Mouse (Mus musculus) ES-CJ7 (cell line): ENCODE results near the gene 1700029I15Rik.
A peak's percentile ranks its signal among the peaks of the same experiment; 100 is the strongest.

Experiments
- DNase-seq: peaks from one replicate; pipeline ENCODE4 v3.0.0; 2011; ENCODE audit warnings: low read depth, low spot score

1700029I15Rik gene

GRCm38 (mm10) chr2:92373437-92373813 lies 8.9 kb upstream of the 1700029I15Rik start:
- no peak for DNase-seq

- DNase-seq = peak; percentile 61
Observed at GRCm38 (mm10) chr2:92374514-92374913, 7.8 kb upstream of the 1700029I15Rik start, which contains the start of the genes Pex16 and Large2. Gene Pex16, plus strand, starts transcription at chr2:92374676. Gene Large2, minus strand, starts transcription at chr2:92374869.

GRCm38 (mm10) chr2:92375099-92375623 lies 7.2 kb upstream of the 1700029I15Rik start:
- peak; percentile 98 for DNase-seq

GRCm38 (mm10) chr2:92375788-92376187 lies 6.5 kb upstream of the 1700029I15Rik start:
- no peak for DNase-seq

- no peak for DNase-seq
Observed at GRCm38 (mm10) chr2:92376300-92376699, 6.0 kb upstream of the 1700029I15Rik start.

- no peak for DNase-seq
Observed at GRCm38 (mm10) chr2:92377320-92377719, 5.0 kb upstream of the 1700029I15Rik start.

DNA sequence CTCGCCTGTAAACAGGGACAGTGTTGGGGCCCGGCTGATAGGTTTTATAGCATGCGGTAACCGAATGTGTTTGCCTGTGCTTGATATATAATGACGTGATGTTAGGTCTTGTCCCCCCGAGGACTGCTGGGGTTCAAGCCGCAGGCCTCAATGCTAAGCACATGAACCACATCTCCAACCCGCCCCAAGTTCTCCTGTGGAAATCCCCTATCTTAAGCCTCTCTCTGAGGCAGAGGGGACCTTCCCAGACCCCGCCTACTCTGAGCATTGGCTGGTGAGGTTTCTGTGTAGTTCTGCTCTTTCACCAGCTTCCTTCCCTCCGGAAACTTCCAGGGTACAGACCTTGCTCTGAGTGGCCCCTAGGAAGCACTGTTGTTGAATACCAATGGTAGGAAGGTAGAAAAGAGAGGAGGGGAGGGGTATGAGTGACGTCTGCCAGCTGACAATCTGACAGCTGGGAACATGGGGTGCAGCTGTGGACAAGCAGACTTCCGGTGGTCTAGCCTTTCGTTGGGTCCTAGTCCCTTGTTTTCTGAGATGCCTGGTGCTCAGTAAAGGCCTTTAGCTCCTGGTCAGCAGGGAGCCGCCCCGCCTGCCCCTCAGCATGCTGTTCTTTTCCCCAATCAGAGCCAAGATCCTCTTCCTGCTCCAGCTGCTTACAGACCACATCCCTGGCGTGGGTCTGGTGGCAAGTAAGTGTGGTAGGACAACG lies 2.4 kb upstream of the 1700029I15Rik start:
- no peak for DNase-seq

DNA sequence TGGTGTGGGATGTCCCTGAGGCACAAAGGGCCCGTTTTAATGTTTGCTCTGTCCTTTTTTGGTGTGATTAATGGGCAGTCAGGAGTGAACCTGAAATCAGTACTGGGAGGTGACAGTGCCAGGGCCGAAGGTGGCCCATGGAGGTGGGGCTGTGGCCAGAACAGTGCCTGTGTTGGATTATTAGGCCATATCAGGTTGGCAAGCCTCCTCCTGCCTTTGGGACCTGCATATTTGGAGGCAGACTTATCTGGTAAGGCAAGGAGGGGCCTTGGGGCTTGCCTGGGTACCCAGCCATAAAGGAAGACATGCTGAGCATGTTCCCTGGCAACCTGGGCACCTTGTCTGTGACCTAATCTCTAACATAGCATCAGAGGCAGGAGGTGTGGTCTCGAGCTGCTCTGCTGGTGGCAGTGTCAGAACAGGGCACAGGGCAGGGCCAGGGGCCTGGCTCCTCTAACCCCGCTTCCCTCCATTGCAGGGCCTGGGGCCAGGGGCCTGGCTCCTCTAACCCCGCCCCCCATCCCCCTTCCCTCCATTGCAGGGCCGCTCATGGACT lies 1.8 kb upstream of the 1700029I15Rik start:
- no peak for DNase-seq

GRCm38 (mm10) chr2:92381161-92381560 lies 1.2 kb upstream of the 1700029I15Rik start:
- no peak for DNase-seq

DNA sequence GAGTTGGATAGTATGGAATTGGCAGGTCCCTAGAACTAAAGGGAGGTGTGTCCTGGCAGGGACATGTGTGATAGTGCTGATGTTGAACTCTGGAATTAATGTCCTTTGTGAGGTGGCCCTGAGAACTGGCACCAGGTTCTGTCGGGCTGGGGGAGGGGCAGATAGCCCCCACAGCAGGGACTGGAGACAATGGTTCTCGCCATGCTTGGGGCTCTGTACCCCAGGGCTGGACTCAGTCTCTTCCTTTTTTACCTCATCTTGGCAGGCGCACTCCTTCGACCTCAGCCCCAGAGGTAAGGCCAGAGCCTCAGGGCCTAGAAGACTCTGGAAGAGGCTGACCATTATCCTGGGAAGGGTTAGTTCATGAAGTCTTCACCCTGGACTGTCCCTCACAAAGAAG lies 421 bp downstream of the 1700029I15Rik start:
- no peak for DNase-seq

- no peak for DNase-seq
Observed at GRCm38 (mm10) chr2:92384101-92384500, 1.8 kb downstream of the 1700029I15Rik start.

DNA sequence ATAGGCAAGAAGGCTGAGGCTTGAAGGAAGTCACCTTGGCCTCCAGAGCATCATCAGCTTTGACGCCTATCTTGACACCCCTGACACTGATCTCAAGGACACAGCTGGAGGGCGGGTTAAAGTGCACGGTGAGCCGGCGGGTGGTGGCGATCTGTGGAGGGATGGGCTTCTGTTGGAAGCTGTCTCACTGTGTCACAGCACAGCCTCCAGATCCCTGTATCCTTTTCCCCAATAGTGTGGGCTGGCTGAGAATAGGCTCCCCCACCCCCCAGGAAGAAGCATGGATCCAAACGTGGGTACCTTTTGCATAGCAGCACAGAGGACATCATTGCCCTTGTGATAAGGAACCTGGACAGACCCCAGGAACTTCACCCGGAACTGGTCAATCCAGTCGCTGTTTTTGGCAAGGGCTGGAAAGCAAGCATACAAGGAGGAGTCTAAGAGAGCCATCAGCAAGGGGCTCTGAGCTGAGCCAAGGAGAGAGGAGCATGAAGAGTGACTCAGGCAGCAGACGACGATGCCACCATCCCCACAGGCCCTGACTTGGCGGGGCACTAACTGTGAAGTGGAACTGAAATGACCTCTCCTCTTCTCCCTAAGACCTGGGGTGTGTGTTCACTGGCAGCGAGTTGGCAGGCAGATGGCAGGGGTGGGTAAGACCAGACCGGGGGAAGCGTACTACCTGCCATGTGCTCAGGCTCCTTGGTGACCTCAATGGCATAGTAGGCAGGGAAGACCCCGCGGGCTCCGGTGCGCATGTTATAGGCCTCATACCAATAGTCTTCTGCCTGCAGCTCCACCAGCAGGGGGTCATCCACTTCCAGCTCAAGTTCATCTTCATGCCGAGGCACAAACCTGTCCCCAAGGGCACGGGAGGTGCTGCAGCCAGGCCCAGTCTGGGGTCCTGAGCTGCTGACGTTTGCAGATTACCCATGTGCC lies 3.0 kb downstream of the 1700029I15Rik start:
- DNase-seq = peak; percentile 40

GRCm38 (mm10) chr2:92386821-92387570 lies 4.7 kb downstream of the 1700029I15Rik start:
- DNase-seq = no peak

DNA sequence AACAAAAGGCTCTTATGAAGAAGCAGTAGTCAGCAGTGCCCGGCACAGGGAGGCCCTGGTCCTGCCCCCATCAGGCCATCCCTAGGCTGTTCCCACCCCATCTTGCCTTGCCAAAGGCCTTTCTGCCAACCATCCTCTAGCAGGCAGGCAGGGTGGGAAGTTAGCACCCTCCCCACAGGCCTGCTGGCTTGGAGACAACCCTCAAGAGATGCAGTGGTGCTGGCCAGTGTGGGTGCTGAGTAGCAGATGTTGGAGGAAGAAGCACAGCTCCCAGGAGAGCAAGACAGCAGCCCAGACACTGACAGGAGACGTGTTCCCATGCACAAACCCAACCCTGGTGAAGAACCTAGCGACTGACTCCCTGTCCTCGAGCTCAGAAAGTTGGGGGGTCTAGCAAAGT lies 5.3 kb downstream of the 1700029I15Rik start:
- no peak for DNase-seq

GRCm38 (mm10) chr2:92388081-92388517 lies 5.8 kb downstream of the 1700029I15Rik start:
- no peak for DNase-seq

DNA sequence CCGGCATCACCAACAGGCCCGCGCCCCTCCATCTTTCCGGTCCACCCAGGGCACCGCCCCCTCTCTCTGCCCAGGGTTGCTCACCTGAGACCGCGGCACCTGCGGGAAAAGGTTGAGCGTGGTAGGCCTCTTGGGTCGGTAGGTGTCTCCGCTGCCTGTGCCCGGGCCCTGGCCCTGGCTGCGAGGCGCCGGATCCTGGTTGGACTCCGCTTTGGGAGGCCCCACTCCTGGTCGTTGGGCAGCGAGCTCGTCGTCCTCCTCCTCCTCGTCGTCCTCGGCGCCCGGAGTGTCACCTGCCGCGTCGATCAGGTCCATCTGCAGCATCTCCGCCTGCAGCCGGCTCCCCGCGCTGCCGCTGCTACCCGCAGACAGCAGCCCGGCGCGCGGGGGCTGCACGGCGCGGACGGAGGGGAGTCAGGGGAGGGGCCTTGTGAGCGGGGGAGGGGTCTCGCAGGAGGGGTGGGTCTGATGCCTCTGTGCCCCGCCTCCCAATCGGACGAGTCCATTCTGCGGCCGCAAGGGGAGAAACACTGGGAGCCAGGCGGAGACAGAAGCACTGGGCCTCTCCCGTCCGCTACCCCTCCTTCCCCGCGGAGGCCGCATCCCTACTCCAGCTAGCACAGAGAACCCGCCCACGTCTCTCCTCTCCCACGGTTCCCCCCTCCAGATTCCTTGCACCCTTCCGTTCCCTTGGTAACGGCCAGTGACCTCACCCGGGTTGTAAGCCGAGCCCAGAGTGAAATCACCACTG lies 6.7 kb downstream of the 1700029I15Rik start:
- DNase-seq = peak; percentile 96

GRCm38 (mm10) chr2:92389645-92390044 lies 7.3 kb downstream of the 1700029I15Rik start:
- DNase-seq = no peak

- no peak for DNase-seq
Observed at GRCm38 (mm10) chr2:92390206-92390930, 8.0 kb downstream of the 1700029I15Rik start.

GRCm38 (mm10) chr2:92391116-92391515 lies 8.8 kb downstream of the 1700029I15Rik start:
- DNase-seq = no peak
